Mouse (Mus musculus): Measurements from ENCODE around the gene Grap2.

DNA sequence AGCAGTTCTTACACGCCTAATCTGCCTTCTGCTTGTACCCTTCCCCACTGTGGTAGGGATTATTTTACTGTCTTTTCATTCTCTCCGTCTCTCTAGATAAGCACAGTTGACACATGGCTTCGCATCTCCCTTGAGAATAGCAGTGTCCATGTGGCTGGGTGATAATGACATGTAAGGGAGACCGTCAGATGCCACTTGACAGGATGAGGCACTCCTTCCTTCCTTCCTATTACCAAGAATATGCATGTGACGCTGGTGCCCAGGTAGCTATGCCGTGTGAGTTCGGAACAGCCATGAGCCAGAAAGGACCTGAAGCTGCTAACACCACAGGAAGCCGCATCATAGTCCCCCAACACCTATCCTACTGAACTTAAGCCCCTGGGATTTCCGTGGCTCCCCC lies 41.4 kb upstream of the Grap2 start:
- no peak for TF ChIP-seq CTCF (IDR thresholded peaks at IDR 0.05; ENCODE audit: extremely low read depth, insufficient read depth, low read length)
- no peak for TF ChIP-seq POLR2A (IDR thresholded peaks at IDR 0.05; ENCODE audit: extremely low read depth, insufficient read depth, low read length)
